Mouse (Mus musculus): ENCODE measurements around the gene Olfr325. TPM values are rescaled to one million over a fixed set of nuclear protein-coding genes. Genes with fewer than 3 reads are reported as not detected.

Gene Olfr325
- polyA plus RNA-seq, 1 experiment from 2014 or later = not detected

DNA sequence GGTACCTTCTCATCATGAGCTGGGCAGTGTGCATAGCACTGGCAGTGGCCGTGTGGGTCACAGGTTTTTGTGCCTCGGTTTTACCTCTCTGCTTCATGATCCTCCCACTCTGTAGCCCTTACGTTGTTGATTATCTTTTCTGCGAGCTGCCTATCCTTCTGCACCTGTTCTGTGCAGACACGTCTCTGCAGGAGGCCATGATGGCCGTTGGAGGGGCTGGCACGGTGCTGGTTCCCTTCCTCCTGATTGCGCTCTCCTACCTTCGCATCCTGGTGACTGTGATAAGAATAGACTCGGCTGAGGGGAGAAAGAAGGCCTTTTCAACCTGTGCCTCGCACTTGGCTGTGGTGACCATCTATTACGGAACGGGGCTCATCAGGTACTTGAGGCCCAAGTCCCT lies 20.3 kb downstream of the Olfr325 start:
- ATAC-seq (no peak), DNase-seq (ENCODE audit: low spot score) (no peak)
- Histone ChIP-seq H3K4me2 (ENCODE audit: low read length) (no peak overlapping the region), H3K27ac (ENCODE audit: low read depth, low read length) (no peak overlapping the region), H3K4me3 (ENCODE audit: low read depth, low read length) (no peak overlapping the region), H3K4me1 (ENCODE audit: control insufficient read depth, insufficient read depth, low read length) (no peaks in the 10 kb centered on the region), H3K36me3 (ENCODE audit: control insufficient read depth, insufficient read depth, low read length) (no peaks in the 10 kb centered on the region), H3K9ac (ENCODE audit: low read length) (no peak overlapping the region), H3K27me3 (replicated peaks; ENCODE audit: control insufficient read depth, insufficient read depth, low read length) (no peaks in the 10 kb centered on the region), H3K9me3 (replicated peaks; ENCODE audit: control insufficient read depth, low read length) (no peaks in the 10 kb centered on the region)
- 89% methylated on average over 13 of the region's 13 CpGs for WGBS

DNA sequence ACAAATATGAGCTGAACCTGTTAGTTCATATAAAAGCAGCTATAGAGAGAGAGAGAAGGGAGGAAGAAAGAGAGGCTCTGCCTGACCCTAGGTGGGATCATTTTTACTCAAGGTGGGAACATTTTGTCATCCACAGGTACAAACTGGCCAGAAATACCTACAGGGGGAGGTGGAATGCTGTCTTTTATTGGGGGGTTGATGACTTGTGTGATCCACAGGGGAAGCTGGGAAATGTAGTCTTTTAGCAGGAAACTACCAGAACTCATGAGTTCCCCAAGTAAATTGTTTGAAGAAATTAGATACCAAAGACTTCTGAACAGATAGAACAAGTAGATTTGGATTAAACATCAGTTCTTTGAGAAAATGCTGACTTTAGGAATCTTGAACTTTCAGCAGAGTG lies 24.5 kb downstream of the Olfr325 start:
- H3K9ac ChIP-seq (ENCODE audit: low read length) = no peak overlapping the region
- ATAC-seq (no peak), DNase-seq (ENCODE audit: low spot score) (no peak)
- no peak overlapping the region for H3K4me2 ChIP-seq (ENCODE audit: low read length)
- H3K4me3 ChIP-seq (ENCODE audit: low read depth, low read length) = no peak overlapping the region
- no peaks in the 10 kb centered on the region for H3K36me3 ChIP-seq (ENCODE audit: control insufficient read depth, insufficient read depth, low read length)
- H3K27ac ChIP-seq (ENCODE audit: low read depth, low read length) = no peak overlapping the region
- H3K4me1 ChIP-seq (ENCODE audit: control insufficient read depth, insufficient read depth, low read length) = no peaks in the 10 kb centered on the region
- H3K9me3 ChIP-seq (replicated peaks; ENCODE audit: control insufficient read depth, low read length) = no peaks in the 10 kb centered on the region
- no peaks in the 10 kb centered on the region for H3K27me3 ChIP-seq (replicated peaks; ENCODE audit: control insufficient read depth, insufficient read depth, low read length)

DNA sequence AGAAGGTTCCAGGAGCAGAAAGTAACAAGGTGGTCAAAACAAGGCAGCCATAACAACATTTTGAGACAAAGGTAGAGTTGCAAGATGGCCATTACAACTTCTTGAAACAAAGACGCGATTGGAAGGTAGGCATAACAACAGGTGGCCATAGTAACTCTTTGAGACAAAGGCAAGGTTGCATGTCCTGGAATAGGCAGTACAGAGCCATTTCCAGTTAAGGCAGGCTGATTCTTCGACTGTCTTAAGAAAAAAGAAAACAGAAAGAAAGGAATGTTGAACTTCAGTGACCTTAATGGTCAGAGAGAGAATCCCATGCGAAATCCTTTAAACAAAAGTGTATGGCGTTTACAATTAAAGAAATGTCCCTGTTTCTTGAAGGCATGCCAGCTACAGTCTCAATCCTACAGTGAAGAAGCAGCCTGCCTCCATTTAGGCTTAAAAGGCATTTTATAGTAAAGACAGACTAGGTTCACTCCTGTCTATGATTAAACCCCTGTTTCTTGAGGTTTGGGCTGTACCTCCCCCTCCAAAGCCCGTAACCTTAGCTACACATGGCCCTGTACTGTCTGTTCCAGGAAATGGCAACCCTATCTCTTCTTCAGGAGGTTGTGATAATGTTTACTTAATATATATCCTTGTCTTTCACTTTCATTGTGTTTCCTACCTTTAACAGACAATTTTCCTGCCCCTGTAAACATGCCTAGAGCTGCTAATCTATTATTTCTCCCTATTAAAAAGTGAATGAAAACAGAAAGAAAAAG lies 25.4 kb downstream of the Olfr325 start:
- Histone ChIP-seq H3K27me3 (replicated peaks; ENCODE audit: control insufficient read depth, insufficient read depth, low read length) (no peaks in the 10 kb centered on the region), H3K27ac (ENCODE audit: low read depth, low read length) (no peak overlapping the region), H3K4me2 (ENCODE audit: low read length) (no peak overlapping the region), H3K9ac (ENCODE audit: low read length) (no peak overlapping the region), H3K36me3 (ENCODE audit: control insufficient read depth, insufficient read depth, low read length) (no peaks in the 10 kb centered on the region), H3K4me3 (ENCODE audit: low read depth, low read length) (no peak overlapping the region), H3K9me3 (replicated peaks; ENCODE audit: control insufficient read depth, low read length) (no peaks in the 10 kb centered on the region), H3K4me1 (ENCODE audit: control insufficient read depth, insufficient read depth, low read length) (no peaks in the 10 kb centered on the region)
- ATAC-seq (no peak), DNase-seq (ENCODE audit: low spot score) (no peak)
- WGBS = 90% methylated on average over 6 of the region's 6 CpGs

DNA sequence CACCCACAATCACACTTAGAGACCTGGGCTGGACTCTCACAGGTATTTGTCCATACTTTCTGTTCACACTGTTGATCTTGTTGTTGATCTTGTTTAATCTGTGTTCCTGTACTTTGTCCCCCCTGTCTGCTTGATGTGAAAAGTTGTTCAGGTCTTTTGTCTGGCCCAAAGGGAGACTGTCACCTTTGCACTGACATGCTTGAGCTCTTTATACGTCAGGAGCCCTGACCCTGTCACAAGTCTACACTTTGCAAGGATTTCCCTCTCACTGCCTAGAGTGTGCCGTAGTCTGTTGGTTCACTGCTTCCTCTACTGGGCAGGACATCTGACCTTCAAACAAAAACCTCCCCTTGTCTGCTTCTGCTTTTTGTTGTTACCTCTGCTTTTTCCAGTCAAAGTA lies 27.2 kb downstream of the Olfr325 start:
- no peak overlapping the region for H3K9ac ChIP-seq (ENCODE audit: low read length)
- no peaks in the 10 kb centered on the region for H3K36me3 ChIP-seq (ENCODE audit: control insufficient read depth, insufficient read depth, low read length)
- 74% methylated on average over 2 of the region's 2 CpGs for WGBS
- H3K4me1 ChIP-seq (ENCODE audit: control insufficient read depth, insufficient read depth, low read length) = no peaks in the 10 kb centered on the region
- H3K27ac ChIP-seq (ENCODE audit: low read depth, low read length) = no peak overlapping the region
- no peaks in the 10 kb centered on the region for H3K27me3 ChIP-seq (replicated peaks; ENCODE audit: control insufficient read depth, insufficient read depth, low read length)
- no peaks in the 10 kb centered on the region for H3K9me3 ChIP-seq (replicated peaks; ENCODE audit: control insufficient read depth, low read length)
- H3K4me2 ChIP-seq (ENCODE audit: low read length) = no peak overlapping the region
- ATAC-seq (no peak), DNase-seq (ENCODE audit: low spot score) (no peak)
- no peak overlapping the region for H3K4me3 ChIP-seq (ENCODE audit: low read depth, low read length)

DNA sequence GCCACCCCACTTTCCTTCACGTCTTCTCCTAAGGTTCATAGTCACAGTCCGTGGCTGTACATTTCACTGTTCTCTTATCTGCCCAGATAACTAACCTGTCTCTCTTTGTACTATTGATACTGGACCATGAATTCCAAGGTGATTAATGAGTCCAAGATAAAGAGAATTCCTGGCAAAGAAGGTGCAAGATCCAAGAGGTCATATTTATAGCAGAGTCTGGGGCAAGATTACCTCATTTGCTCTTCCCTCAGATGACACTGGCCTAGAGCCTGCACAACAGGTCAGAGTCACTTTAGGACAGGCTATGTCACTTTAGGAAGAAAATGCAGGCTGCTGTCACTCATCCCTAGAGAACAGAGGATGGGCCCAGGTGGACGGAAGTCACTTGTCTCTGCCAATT lies 27.7 kb downstream of the Olfr325 start:
- H3K9ac ChIP-seq (ENCODE audit: low read length) = no peak overlapping the region
- no peak overlapping the region for H3K4me2 ChIP-seq (ENCODE audit: low read length)
- no peaks in the 10 kb centered on the region for H3K36me3 ChIP-seq (ENCODE audit: control insufficient read depth, insufficient read depth, low read length)
- no peaks in the 10 kb centered on the region for H3K9me3 ChIP-seq (replicated peaks; ENCODE audit: control insufficient read depth, low read length)
- ATAC-seq (no peak), DNase-seq (ENCODE audit: low spot score) (no peak)
- 89% methylated on average over 3 of the region's 3 CpGs for WGBS
- no peak overlapping the region for H3K27ac ChIP-seq (ENCODE audit: low read depth, low read length)
- no peaks in the 10 kb centered on the region for H3K4me1 ChIP-seq (ENCODE audit: control insufficient read depth, insufficient read depth, low read length)
- no peaks in the 10 kb centered on the region for H3K27me3 ChIP-seq (replicated peaks; ENCODE audit: control insufficient read depth, insufficient read depth, low read length)
- no peak overlapping the region for H3K4me3 ChIP-seq (ENCODE audit: low read depth, low read length)

DNA sequence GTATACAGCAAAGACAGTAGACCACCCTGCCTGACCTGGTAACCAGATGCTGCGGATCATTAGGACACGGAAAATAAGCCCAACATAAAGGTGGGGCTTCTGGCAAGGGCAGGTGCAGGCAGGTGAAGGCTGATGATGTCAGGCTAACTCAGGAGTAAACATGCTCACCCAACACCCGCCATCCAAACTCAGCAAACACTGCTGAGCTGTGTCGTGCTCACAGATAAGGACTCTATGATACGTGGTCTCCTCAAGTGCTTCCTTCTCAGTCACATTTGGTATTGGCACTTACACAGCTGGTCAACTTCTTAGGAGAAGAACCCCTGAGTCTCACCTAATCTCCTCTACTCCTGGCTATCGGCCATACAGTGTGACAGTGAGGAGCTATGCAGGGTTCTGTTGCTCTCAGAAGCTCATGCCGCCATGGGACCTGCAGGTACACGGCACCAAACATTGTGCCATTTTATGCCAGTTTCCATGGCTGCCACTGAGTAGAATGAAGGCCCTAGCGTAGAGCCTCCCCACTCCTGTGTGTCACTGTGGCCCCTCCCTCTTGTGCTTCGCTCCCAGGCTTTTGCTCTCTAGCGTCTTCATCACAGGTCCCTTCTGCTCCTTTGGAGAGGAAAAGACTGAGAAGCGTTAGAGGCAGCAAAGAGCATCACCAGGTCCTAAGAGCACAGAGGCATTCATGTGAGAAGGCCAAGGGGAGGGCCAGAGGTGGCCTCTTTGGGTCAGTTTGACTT lies 28.8 kb downstream of the Olfr325 start:
- H3K4me3 ChIP-seq (ENCODE audit: low read depth, low read length) = no peak overlapping the region
- H3K27ac ChIP-seq (ENCODE audit: low read depth, low read length) = no peak overlapping the region
- H3K27me3 ChIP-seq (replicated peaks; ENCODE audit: control insufficient read depth, insufficient read depth, low read length) = no peaks in the 10 kb centered on the region
- DNase-seq (ENCODE audit: low spot score) (no peak), ATAC-seq (no peak)
- no peaks in the 10 kb centered on the region for H3K36me3 ChIP-seq (ENCODE audit: control insufficient read depth, insufficient read depth, low read length)
- no peak overlapping the region for H3K4me2 ChIP-seq (ENCODE audit: low read length)
- no peaks in the 10 kb centered on the region for H3K9me3 ChIP-seq (replicated peaks; ENCODE audit: control insufficient read depth, low read length)
- H3K9ac ChIP-seq (ENCODE audit: low read length) = no peak overlapping the region
- H3K4me1 ChIP-seq (ENCODE audit: control insufficient read depth, insufficient read depth, low read length) = no peaks in the 10 kb centered on the region
- WGBS = 87% methylated on average over 12 of the region's 12 CpGs

DNA sequence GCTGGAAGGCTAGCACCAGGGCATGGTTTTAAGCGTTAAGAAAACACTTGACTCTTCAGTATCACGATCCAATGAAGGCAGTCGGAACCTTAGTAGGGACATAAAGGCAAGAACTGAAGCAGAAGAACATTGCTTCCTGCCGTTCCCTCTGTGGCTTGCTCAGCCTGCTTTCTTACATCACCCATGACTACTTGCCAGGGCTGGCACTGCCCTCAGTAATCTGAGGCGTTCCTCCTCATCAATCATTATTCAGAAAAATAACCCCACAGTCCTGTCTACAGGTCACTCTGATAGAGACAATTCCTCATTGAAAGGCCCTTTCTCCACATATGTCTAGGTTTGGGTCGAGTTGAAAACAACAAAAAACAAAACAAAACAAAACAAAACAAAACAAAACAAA lies 29.5 kb downstream of the Olfr325 start:
- H3K9me3 ChIP-seq (replicated peaks; ENCODE audit: control insufficient read depth, low read length) = no peaks in the 10 kb centered on the region
- 80% methylated on average over 6 of the region's 6 CpGs for WGBS
- no peaks in the 10 kb centered on the region for H3K4me1 ChIP-seq (ENCODE audit: control insufficient read depth, insufficient read depth, low read length)
- ATAC-seq (no peak), DNase-seq (ENCODE audit: low spot score) (no peak)
- H3K27ac ChIP-seq (ENCODE audit: low read depth, low read length) = no peak overlapping the region
- H3K9ac ChIP-seq (ENCODE audit: low read length) = no peak overlapping the region
- H3K27me3 ChIP-seq (replicated peaks; ENCODE audit: control insufficient read depth, insufficient read depth, low read length) = no peaks in the 10 kb centered on the region
- H3K4me2 ChIP-seq (ENCODE audit: low read length) = no peak overlapping the region
- no peaks in the 10 kb centered on the region for H3K36me3 ChIP-seq (ENCODE audit: control insufficient read depth, insufficient read depth, low read length)
- H3K4me3 ChIP-seq (ENCODE audit: low read depth, low read length) = no peak overlapping the region

DNA sequence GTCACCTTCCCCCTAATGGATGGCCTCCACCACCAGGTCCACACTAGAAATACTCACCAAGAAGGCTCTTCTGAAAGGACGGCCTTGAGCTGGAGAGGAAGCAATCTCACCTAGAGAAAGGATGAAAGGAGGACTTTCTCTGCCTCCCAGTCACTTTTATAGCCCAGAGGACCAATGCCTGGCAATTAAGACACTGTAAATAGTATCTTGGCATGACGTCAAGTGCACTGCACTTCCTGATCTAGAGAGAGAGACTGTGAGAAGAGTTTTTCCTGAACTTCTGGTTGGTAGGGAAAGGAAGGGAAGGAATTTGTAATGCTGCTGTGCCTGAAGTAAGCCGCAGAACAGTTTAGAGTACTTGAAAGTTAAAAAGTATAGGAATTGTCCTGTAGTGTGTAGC lies 35.8 kb downstream of the Olfr325 start:
- Histone ChIP-seq H3K4me2 (ENCODE audit: low read length) (no peak overlapping the region), H3K36me3 (ENCODE audit: control insufficient read depth, insufficient read depth, low read length) (no peaks in the 10 kb centered on the region), H3K9ac (ENCODE audit: low read length) (no peak overlapping the region), H3K27ac (ENCODE audit: low read depth, low read length) (no peak overlapping the region), H3K4me3 (ENCODE audit: low read depth, low read length) (no peak overlapping the region), H3K9me3 (replicated peaks; ENCODE audit: control insufficient read depth, low read length) (no peaks in the 10 kb centered on the region), H3K4me1 (ENCODE audit: control insufficient read depth, insufficient read depth, low read length) (no peaks in the 10 kb centered on the region), H3K27me3 (replicated peaks; ENCODE audit: control insufficient read depth, insufficient read depth, low read length) (no peaks in the 10 kb centered on the region)
- 79% methylated on average over 3 of the region's 3 CpGs for WGBS
- ATAC-seq = no peak
- no peak for DNase-seq (ENCODE audit: low spot score)

DNA sequence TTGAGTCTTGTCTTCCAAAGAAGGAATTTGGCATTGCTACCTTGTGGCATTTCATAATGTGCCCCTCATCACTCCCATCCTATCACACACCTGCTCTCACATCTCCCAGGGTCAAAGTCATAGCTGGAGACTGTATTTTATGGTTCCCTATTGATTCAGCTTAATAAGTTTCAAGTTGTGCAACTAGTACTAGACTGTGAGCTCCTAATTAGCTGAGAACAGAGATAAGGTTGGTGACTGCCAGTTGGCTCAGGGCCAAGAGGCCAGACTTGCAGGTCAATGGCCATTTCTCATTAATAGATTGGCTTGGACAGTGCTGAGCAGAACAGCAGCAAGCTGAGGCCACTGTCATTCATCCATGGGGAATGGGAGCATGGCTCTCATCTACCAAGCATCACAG lies 37.0 kb downstream of the Olfr325 start:
- Histone ChIP-seq H3K27me3 (replicated peaks; ENCODE audit: control insufficient read depth, insufficient read depth, low read length) (no peaks in the 10 kb centered on the region), H3K4me2 (ENCODE audit: low read length) (no peak overlapping the region), H3K4me3 (ENCODE audit: low read depth, low read length) (no peak overlapping the region), H3K36me3 (ENCODE audit: control insufficient read depth, insufficient read depth, low read length) (no peaks in the 10 kb centered on the region), H3K27ac (ENCODE audit: low read depth, low read length) (no peak overlapping the region), H3K9me3 (replicated peaks; ENCODE audit: control insufficient read depth, low read length) (no peaks in the 10 kb centered on the region), H3K9ac (ENCODE audit: low read length) (no peak overlapping the region), H3K4me1 (ENCODE audit: control insufficient read depth, insufficient read depth, low read length) (no peaks in the 10 kb centered on the region)
- no peak for ATAC-seq
- DNase-seq (ENCODE audit: low spot score) = no peak

Measured in forebrain, embryonic 14.5 days (tissue).